Mouse (Mus musculus) stomach, postnatal 0 days (tissue): ENCODE measurements at regions not wholly inside any gene's neighbourhood (a gene's known extent, or its start where the extent isn't known, plus 50 kb on each side); places are given as distances from the start of the nearest gene placed in this dataset.

ENCODE experiments used
- CTCF ChIP-seq: IDR thresholded peaks from 2 replicates; pipeline ENCODE4 v1.5.1; 2016; ENCODE audit warnings: antibody characterized with exemption, low read depth, mild to moderate bottlenecking, moderate library complexity
- EP300 ChIP-seq: optimal IDR thresholded peaks from 2 replicates; pipeline ENCODE3; 2016; ENCODE audit warnings: antibody characterized with exemption

DNA sequence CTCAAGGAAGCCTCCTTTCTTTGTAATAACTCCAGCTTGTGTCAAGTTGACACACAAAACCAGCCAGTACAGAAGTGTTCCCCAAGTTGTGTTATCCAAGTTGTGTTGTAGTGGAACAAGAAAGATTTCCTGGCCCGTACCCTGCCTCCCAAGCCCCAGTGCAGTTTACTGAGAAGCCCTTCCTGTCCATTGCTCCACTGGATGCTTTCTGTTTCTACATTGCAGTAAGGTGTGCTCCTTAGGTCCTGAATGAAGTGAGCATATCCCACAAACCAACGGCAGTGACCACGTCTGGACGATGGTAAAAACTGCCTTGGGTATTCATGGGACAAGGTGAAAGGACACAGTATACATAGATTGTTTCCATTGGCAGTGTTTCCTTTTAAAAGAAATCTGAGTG is 94.9 kb downstream of the Rpap3 start:
- no peak for TF ChIP-seq CTCF
- no peak for TF ChIP-seq EP300
